Mouse (Mus musculus) lung, adult 2 months (tissue): ENCODE measurements around the gene Gm21954.

Source experiments
- CTCF ChIP-seq: fragments of 200-500 bp; IDR thresholded peaks from 2 replicates; pipeline ENCODE4 v1.5.1; 2011; ENCODE audit warnings: mild to moderate bottlenecking, low read length, control low read depth; ENCODE audit not compliant: insufficient read depth
- POLR2A ChIP-seq: fragments of 200-500 bp; IDR thresholded peaks from 2 replicates; pipeline ENCODE4 v1.6.1; 2011; ENCODE audit warnings: low read depth, mild to moderate bottlenecking, control low read depth, low read length, borderline replicate concordance; ENCODE audit errors: extremely low read depth

DNA sequence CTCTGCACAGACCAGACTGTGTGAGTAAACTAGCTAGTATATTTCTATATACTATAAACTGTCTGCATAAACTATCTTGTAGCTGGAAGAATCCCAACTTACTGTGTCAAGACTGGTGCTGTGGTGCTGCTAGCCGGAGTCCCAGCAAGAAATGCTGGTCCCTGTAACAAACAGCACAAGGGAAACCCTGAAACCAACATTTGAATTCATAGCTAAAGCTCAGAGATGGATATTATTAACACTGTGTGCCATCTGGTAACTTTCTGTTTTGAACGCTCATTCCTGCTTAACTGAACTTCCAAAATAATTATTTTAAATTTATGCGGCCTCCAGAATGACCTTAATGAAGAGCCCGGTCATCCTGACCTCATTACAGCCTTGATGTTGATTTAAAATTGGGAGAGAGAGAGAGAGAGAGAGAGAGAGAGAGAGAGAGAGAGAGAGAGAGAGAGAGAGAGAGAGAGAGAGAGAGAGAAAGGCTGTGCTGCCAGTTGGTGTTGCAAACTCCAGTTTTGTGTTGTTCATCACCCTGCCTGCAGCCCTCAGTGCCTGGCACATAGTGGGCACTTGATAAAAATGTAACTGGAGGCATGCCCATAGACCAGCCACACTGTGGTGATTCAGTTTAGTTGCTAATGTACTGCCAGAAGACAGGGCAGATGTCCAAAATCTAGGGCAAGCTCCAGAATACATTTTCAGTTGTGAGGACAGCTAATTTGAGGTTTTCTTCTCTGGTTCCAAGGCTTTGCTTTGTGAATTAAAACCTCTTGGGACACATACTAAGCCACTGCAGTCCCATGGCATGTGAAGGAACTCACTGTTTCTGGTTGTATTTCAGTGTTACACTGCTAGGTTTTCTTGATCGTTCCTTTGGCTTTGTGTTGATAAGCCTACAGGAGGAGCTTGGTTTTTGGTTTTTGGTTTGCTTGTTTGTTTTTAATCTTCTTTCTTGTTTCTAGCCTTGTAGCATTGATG, 24.2 kb downstream of the Gm21954 start:
- no peak for TF ChIP-seq CTCF
- TF ChIP-seq POLR2A, result no peak
